Mouse (Mus musculus) heart, embryonic 11.5 days (tissue): Measurements from ENCODE around the gene Cyb561d2. TPM values are rescaled to one million over a fixed set of nuclear protein-coding genes. Genes with fewer than 3 reads are reported as not detected.

Source experiments
- ATAC-seq: fragments of 200-750 bp; cut with Nextera tagmentation; replicated peaks from 2 replicates; pipeline ENCODE4 v1.8.0; 2017; ENCODE audit warnings: moderate library complexity; ENCODE audit not compliant: insufficient number of reproducible peaks, low FRiP score, low TSS enrichment
- H3K27ac ChIP-seq: fragments of 300-500 bp; sonication (generic); 2 replicates; pipeline ENCODE4 v1.5.1; 2014; ENCODE audit warnings: mild to moderate bottlenecking, low read depth, low read length
- H3K27me3 ChIP-seq: fragments of 300-500 bp; sonication (generic); 2 replicates; pipeline ENCODE4 v1.6.1; 2014; ENCODE audit warnings: mild to moderate bottlenecking, low read length, mixed read lengths; ENCODE audit not compliant: control insufficient read depth, insufficient read depth
- H3K36me3 ChIP-seq: fragments of 300-500 bp; sonication (generic); 2 replicates; pipeline ENCODE4 v1.6.1; 2014; ENCODE audit warnings: mild to moderate bottlenecking, low read length, moderate library complexity, mixed read lengths; ENCODE audit not compliant: control insufficient read depth, insufficient read depth
- H3K4me1 ChIP-seq: fragments of 300-500 bp; sonication (generic); 2 replicates; pipeline ENCODE4 v1.6.1; 2014; ENCODE audit warnings: low read length; ENCODE audit not compliant: control insufficient read depth, insufficient read depth
- H3K4me2 ChIP-seq: fragments of 300-500 bp; sonication (generic); 2 replicates; pipeline ENCODE4 v1.6.1; 2014; ENCODE audit warnings: mild to moderate bottlenecking, moderate library complexity
- H3K4me3 ChIP-seq: fragments of 300-500 bp; sonication (generic); 2 replicates; pipeline ENCODE4 v1.5.1; 2014; ENCODE audit warnings: low read depth, low read length
- H3K9ac ChIP-seq: fragments of 300-500 bp; sonication (generic); 2 replicates; pipeline ENCODE4 v1.6.1; 2014; ENCODE audit warnings: mild to moderate bottlenecking, low read depth, low read length, moderate library complexity
- H3K9me3 ChIP-seq: fragments of 300-500 bp; sonication (generic); replicated peaks from 2 replicates; pipeline ENCODE4 v1.6.1; 2016; ENCODE audit warnings: low read length; ENCODE audit not compliant: control insufficient read depth
- WGBS: fragments of 180-500 bp; shearing (Covaris S2); extraction: QIAGEN DNeasy Blood & Tissue Kit; methylation state at CpG from one replicate; pipeline ENCODE4 v1.1.7; 2014; ENCODE audit not compliant: insufficient replicate concordance; 5-methylcytosine and 5-hydroxymethylcytosine counted together
- polyA plus RNA-seq: library from polyadenylated mRNA; unstranded; fragments of >200 nt; fragmentation: Nextera tagmentation; extraction: Ambion mirVana; gene quantifications from 2 replicates; pipeline ENCODE4 v1.2.1, GENCODE M21; 2014

Cyb561d2 gene
- polyA plus RNA-seq, 1 experiment from 2014 or later = 16.6 TPM

DNA sequence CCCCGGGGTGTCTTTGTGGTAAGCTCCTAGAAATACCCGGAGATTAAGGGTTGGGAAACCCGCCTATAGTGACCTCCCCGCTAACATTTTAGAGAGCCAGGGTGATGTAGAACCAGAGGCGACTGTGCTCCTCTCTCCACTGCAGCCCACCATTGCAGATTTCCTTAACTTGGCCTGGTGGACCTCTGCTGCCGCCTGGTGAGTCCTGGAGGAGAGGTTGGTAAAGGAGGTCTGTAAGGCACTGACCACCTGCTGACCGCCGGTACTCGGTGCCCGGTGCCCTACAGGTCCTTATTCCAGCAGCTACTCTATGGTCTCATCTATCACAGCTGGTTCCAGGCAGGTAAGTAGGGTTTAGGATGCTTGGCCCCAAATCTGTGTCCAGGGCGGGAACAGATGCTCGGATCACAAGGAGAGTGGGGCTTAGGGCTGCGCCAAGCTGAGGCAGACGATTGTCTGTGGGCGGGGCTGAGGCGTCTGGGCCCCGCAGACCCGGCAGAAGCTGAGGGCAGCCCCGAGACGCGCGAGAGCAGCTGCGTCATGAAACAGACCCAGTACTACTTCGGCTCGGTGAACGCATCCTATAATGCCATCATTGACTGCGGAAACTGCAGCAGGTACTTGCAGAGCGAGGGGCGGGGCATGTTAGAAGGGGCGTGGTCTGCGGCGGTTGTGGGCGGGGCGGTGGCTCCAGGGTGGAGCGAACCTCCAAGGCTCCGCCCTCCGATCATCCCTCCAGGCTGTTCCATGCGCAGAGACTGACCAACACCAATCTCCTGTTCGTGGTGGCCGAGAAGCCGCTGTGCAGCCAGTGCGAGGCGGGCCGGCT lies 15.6 kb downstream of the Cyb561d2 start:
- H3K4me2 ChIP-seq = peak overlapping the region; percentile 69
- no peaks in the 10 kb centered on the region for H3K9me3 ChIP-seq
- peak overlapping the region; percentile 35 for H3K4me3 ChIP-seq
- H3K9ac ChIP-seq = no peak overlapping the region
- H3K36me3 ChIP-seq = no peaks in the 10 kb centered on the region
- H3K27ac ChIP-seq = no peak overlapping the region
- H3K27me3 ChIP-seq = peaks cover 36% of the 10 kb centered on the region
- WGBS = 14% methylated on average over 43 of the region's 44 CpGs
- peaks cover 17% of the 10 kb centered on the region; the same call in 1 of the 2 replicates for H3K4me1 ChIP-seq
- ATAC-seq = peak; percentile 67; the same call in 1 of the 2 replicates

DNA sequence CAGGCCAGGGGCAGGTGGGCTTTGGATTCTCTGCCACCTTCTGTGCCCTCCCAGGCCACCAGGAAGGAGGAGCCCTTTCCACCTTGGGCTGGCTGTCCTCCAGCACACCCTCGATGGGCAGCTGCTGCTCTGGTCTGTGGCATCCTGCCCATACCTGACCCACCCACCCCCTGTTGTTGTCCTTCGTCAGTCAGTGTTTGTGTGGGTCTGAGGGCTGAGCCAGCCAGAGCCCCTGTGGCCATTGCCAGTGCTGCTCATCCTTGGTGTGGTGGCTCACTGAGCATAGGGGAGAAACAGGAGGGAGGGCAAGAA lies 19.6 kb downstream of the Cyb561d2 start:
- Histone ChIP-seq H3K36me3 (no peaks in the 10 kb centered on the region), H3K4me2 (peak overlapping the region; percentile 53), H3K9ac (peak overlapping the region; percentile 49; the same call in 1 of the 2 replicates), H3K9me3 (no peaks in the 10 kb centered on the region), H3K4me1 (peaks cover 15% of the 10 kb centered on the region; the same call in 1 of the 2 replicates), H3K27ac (peak overlapping the region; percentile 24; the same call in 1 of the 2 replicates), H3K27me3 (peaks cover 25% of the 10 kb centered on the region), H3K4me3 (no peak overlapping the region)
- 38% methylated on average over 2 of the region's 2 CpGs for WGBS
- ATAC-seq = no peak

DNA sequence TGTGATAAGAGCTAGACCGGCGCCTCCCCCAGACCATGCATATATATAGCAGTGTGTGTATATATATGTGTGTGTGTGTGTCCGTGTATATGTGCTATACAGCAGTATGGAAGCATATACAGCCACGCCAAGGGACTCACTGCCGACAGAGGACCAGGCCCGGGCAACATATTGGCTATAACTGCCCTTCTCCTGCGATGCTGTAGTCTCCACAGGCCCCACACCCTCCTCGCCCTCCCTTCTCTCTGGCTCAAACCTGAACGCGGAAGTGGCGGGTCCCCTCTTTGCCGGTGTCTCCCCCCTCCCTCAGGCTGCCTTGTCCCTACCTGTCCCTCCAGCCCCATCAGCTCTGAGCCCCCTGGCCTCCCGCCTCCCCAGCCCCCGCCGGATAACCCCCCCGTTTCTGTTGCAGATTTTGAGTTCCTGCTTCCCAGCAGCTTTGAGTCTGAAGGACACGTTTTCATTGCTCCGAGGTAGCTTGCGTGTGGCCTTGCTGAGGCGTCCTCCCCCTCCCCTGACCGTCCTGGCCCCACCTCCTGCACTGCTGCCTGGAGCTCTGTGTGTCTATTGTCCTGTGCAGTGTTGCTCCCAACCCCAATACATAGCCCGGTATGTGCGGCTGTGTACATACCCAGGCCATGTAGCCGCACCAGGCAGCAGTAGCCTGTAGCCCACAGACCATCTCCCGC lies 20.1 kb downstream of the Cyb561d2 start:
- peaks cover 12% of the 10 kb centered on the region; the same call in 1 of the 2 replicates for H3K4me1 ChIP-seq
- H3K4me2 ChIP-seq = peak overlapping the region; percentile 53
- no peaks in the 10 kb centered on the region for H3K36me3 ChIP-seq
- ATAC-seq = peak; percentile 20; the same call in 1 of the 2 replicates
- peak overlapping the region; percentile 49; the same call in 1 of the 2 replicates for H3K9ac ChIP-seq
- H3K27ac ChIP-seq = peak overlapping the region; percentile 24; the same call in 1 of the 2 replicates
- no peaks in the 10 kb centered on the region for H3K9me3 ChIP-seq
- H3K4me3 ChIP-seq = no peak overlapping the region
- 32% methylated on average over 25 of the region's 25 CpGs for WGBS
- peaks cover 21% of the 10 kb centered on the region for H3K27me3 ChIP-seq

DNA sequence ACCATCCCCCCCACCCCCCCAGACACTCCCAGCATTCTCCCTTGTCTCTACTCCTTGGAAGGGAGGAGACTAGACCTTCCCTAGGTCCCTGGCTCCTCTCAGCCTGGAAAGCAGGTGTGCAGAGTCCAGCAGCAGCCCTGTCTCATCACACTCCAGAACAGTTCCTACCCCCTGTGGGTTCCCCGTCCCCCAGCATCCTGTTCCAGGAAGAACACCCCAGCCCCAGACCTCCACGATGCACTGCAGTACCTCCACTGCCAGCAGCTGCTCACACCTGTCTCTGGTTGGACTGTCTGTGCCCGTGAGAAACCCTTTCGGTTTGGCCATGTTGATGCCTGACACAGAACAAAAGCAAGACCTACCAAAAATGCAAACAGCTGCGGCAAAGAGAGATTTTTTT lies 20.8 kb downstream of the Cyb561d2 start:
- peaks cover 14% of the 10 kb centered on the region for H3K27me3 ChIP-seq
- H3K4me3 ChIP-seq = no peak overlapping the region
- no peak overlapping the region for H3K4me2 ChIP-seq
- H3K36me3 ChIP-seq = no peaks in the 10 kb centered on the region
- no peaks in the 10 kb centered on the region for H3K9me3 ChIP-seq
- no peak for ATAC-seq
- H3K9ac ChIP-seq = no peak overlapping the region
- H3K4me1 ChIP-seq = 0 out of 2 replicates have a peak, but pooled peaks cover 9% of the 10 kb centered on the region
- no peak overlapping the region for H3K27ac ChIP-seq
- WGBS = 52% methylated on average over 5 of the region's 5 CpGs

DNA sequence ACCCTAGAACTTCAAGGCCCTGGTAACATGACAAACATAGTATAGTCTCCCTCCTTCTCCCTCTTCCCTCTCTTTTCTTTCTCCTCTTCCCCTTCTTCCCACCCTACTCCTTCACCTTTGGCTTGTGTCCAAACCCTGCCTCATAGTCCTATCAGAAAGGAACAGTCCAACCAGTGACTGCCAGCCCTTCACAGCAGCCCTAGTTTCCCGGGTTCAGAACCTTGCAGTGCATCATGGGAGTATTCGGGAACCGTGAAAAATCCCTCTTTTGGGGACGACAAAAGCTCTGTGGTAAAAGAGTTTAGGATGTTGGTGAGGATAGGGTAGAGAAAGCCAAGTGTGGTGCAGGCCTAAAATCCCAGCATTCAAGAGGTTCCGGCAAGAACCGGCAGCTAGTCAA lies 21.7 kb downstream of the Cyb561d2 start:
- H3K9ac ChIP-seq = no peak overlapping the region
- ATAC-seq = no peak
- 65% methylated on average over 6 of the region's 6 CpGs for WGBS
- H3K36me3 ChIP-seq = no peaks in the 10 kb centered on the region
- peaks cover 6% of the 10 kb centered on the region for H3K27me3 ChIP-seq
- no peak overlapping the region for H3K4me3 ChIP-seq
- no peak overlapping the region for H3K27ac ChIP-seq
- no peak overlapping the region for H3K4me2 ChIP-seq
- 0 out of 2 replicates have a peak, but pooled peaks cover 9% of the 10 kb centered on the region for H3K4me1 ChIP-seq
- H3K9me3 ChIP-seq = no peaks in the 10 kb centered on the region

DNA sequence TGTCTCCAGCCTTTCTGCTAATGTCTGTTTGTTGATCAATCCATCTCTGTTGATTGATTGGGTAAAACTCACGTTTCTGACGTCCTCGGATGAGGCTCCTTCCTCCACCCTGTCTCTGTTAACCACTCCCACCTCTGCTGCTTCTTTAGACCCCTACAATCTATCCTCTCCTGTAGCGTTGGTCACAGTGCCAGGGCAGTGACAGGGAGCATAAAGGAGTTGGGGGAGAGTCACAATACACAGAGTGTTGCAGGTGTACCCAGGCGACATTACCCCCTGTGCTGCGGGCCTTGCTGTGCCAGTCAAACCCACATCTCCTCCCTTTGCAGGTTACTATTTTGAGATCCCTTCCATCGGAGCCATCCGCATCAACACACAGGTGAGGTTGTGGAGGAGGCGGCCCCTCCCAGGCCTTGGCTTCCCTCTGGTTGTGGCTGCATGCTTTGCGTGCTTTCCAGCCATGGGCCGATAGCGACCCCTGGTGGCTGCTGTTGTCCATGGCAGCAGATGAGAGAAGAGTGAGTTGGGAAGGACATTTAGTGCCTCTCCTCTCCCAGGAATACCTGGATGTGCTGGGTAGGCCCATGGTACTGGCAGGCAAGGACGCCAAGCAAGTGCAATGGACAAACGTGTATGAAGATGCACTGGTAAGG lies 27.6 kb downstream of the Cyb561d2 start:
- H3K27ac ChIP-seq = no peak overlapping the region
- H3K27me3 ChIP-seq = no peaks in the 10 kb centered on the region; the same call in 1 of the 2 replicates
- no peak overlapping the region for H3K4me3 ChIP-seq
- no peak overlapping the region for H3K9ac ChIP-seq
- no peak; the same call in 1 of the 2 replicates for ATAC-seq
- H3K4me2 ChIP-seq = no peak overlapping the region; the same call in 1 of the 2 replicates
- WGBS = 21% methylated on average over 14 of the region's 14 CpGs
- no peaks in the 10 kb centered on the region for H3K9me3 ChIP-seq
- H3K36me3 ChIP-seq = no peaks in the 10 kb centered on the region; the same call in 1 of the 2 replicates
- H3K4me1 ChIP-seq = no peaks in the 10 kb centered on the region

DNA sequence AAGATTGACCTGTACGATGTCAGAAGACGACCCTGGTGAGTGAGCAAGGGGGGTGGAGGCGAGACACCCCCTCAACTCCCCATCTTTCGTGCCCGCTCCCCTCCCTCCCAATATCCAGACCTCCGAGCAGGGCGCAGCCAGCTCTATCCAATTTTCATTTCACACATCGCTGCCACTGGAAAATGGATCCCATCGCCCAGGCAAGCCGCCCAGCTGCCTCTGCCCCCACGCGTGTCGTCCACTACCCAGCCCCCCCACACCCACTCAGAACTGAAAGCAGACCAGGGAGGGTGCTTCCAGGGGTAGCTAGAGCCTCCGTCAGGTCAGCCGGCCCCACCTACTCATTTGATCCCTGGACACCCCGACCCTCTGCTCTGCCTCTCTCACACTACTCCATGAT lies 29.7 kb downstream of the Cyb561d2 start:
- H3K4me1 ChIP-seq = peaks cover 1% of the 10 kb centered on the region
- H3K27ac ChIP-seq = no peak overlapping the region
- no peaks in the 10 kb centered on the region for H3K9me3 ChIP-seq
- H3K4me3 ChIP-seq = no peak overlapping the region
- H3K27me3 ChIP-seq = no peaks in the 10 kb centered on the region; the same call in 1 of the 2 replicates
- no peak overlapping the region for H3K9ac ChIP-seq
- H3K36me3 ChIP-seq = no peaks in the 10 kb centered on the region; the same call in 1 of the 2 replicates
- WGBS = 82% methylated on average over 16 of the region's 16 CpGs
- no peak overlapping the region for H3K4me2 ChIP-seq
- no peak for ATAC-seq

DNA sequence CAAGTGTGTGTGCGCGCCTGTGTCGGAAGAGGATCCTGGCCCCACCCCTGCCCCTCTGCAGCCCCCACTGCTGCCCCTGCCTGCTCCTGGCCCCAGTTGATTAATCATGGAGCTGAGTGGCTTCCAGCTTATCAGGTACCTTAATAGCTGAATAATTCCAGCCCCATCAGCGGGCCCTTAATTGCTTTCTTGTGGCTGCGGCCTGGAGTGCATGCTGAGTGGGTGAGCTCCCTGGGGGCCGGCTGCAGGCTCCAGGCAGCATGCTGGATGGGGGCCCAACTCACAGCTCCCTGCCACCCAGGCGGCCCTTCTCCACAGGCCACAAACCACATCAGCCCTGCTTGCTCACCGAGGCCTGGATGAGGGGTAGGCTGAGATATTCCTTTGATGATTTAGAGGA lies 30.6 kb downstream of the Cyb561d2 start:
- peaks cover 4% of the 10 kb centered on the region for H3K4me1 ChIP-seq
- H3K4me3 ChIP-seq = no peak overlapping the region
- WGBS = 49% methylated on average over 8 of the region's 8 CpGs
- no peak overlapping the region for H3K9ac ChIP-seq
- ATAC-seq = no peak
- no peaks in the 10 kb centered on the region; the same call in 1 of the 2 replicates for H3K36me3 ChIP-seq
- no peaks in the 10 kb centered on the region for H3K9me3 ChIP-seq
- H3K4me2 ChIP-seq = no peak overlapping the region
- H3K27ac ChIP-seq = no peak overlapping the region
- no peaks in the 10 kb centered on the region; the same call in 1 of the 2 replicates for H3K27me3 ChIP-seq
